Mouse (Mus musculus) myocyte (in vitro differentiated cells): ENCODE results near the gene Tmem116.
"Not testable (repeated sequence)": the region's sequence is repeated elsewhere in the genome, so short reads cannot be mapped to it uniquely, and the experiment has no call there.

Source experiments
- CEBPB ChIP-seq: IDR thresholded peaks from 2 replicates; pipeline ENCODE4 v1.6.1; 2011; ENCODE audit warnings: mild to moderate bottlenecking, moderate library complexity; ENCODE audit not compliant: poor library complexity, insufficient read depth, severe bottlenecking
- E2F4 ChIP-seq: IDR thresholded peaks from one replicate; pipeline ENCODE4 v1.6.1; 2011; ENCODE audit warnings: mild to moderate bottlenecking, control low read depth, moderate library complexity; ENCODE audit not compliant: insufficient read depth
- MAX ChIP-seq: IDR thresholded peaks from one replicate; pipeline ENCODE4 v1.6.1; 2011; ENCODE audit warnings: low read depth, mild to moderate bottlenecking, control low read depth
- MYOD1 ChIP-seq, 3 experiments: IDR thresholded peaks; one replicate each; pipeline ENCODE4 v1.6.1; 2011; ENCODE audit warnings: control low read depth in 2 of 3, low read depth in 2 of 3, mild to moderate bottlenecking in 2 of 3, moderate library complexity in 1 of 3; ENCODE audit not compliant: insufficient read length in 2 of 3, control insufficient read depth in 1 of 3
- MYOG ChIP-seq, 3 experiments: IDR thresholded peaks; one replicate each; pipeline ENCODE4 v1.6.1; 2011; ENCODE audit warnings: control low read depth in 2 of 3, low read depth in 2 of 3, mild to moderate bottlenecking in 2 of 3; ENCODE audit not compliant: insufficient read length in 2 of 3, control insufficient read depth in 1 of 3, insufficient read depth in 1 of 3
- POLR2A ChIP-seq: IDR thresholded peaks from one replicate; pipeline ENCODE4 v1.6.1; 2011; ENCODE audit warnings: low read depth, mild to moderate bottlenecking, control low read depth, moderate library complexity; ENCODE audit not compliant: insufficient read length
- POLR2AphosphoS2 ChIP-seq: IDR thresholded peaks from one replicate; pipeline ENCODE4 v1.6.1; 2011; ENCODE audit warnings: low read depth, control low read depth; ENCODE audit not compliant: insufficient read length
- TCF12 ChIP-seq: IDR thresholded peaks from one replicate; pipeline ENCODE4 v1.6.1; 2011; ENCODE audit warnings: mild to moderate bottlenecking, control low read depth; ENCODE audit not compliant: poor library complexity, insufficient read depth, severe bottlenecking
- USF1 ChIP-seq: IDR thresholded peaks from one replicate; pipeline ENCODE4 v1.6.1; 2011; ENCODE audit warnings: low read depth, mild to moderate bottlenecking, control low read depth, moderate library complexity

GRCm38 (mm10) chr5:121501424-121501996 is 49.8 kb downstream of the Tmem116 start:
- TF ChIP-seq E2F4; POLR2A; POLR2AphosphoS2; MAX; MYOD1 (IDR thresholded peaks at IDR 0.05; ENCODE audit: control insufficient read depth in 1 of 3, insufficient read length in 2 of 3, low read depth in 2 of 3); TCF12; MYOG (IDR thresholded peaks at IDR 0.05; ENCODE audit: control insufficient read depth in 1 of 3, insufficient read depth in 1 of 3, insufficient read length in 2 of 3, low read depth in 2 of 3); USF1; CEBPB: not testable (repeated sequence)
